Mouse (Mus musculus) adipocyte (in vitro differentiated cells): Measurements from ENCODE around the gene Olfr287.

Source experiments
- DNase-seq: peaks from one replicate; pipeline ENCODE4 v3.0.0-alpha.2; 2016; ENCODE audit warnings: low spot score

Olfr287 gene

DNA sequence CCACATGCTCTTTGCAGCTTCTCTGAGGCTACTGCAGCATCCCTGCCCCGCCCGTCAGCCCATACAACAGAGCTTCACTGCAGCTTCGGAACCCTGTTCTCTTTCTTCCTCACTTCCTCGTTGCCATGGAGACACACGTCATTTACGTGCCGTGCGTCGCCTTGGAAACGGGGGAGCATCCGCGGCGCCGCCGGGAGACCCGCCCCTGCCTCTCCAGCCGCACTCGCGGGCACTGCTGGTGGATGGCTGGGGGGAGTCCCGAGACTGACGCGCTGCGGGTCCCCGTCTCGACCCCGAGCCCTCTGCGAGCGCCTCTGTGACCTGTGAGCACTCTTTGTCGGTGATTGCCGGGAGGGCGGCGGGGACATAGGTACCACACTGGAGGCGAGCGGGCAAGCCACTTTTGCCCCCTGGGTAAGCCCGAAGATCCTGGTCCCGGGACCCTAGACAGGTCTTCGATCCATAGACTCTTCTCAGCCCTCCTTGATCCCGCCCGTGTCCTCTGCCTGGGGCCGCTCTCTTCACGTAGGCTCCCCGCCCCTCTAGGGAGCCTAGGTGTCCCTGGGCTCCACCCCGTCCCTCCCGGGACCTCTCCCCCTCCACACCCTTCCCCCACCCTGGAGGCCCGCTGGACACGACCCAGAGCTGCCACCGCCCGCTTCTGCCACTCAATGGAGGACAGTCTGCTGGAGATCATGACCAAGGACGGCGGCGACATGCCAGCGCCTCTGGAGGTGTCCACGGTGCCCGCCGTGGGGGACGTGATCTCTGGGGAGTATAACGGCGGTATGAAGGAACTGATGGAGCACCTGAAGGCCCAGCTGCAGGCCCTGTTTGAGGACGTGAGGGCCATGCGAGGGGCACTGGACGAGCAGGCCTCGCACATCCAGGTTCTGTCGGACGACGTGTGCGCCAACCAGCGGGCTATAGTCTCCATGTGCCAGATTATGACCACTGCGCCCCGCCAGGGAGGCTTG lies 52.9 kb downstream of the Olfr287 start:
- no peak for DNase-seq

GRCm38 (mm10) chr15:98166963-98167644 lies 53.8 kb downstream of the Olfr287 start, which contains the start of gene Ccdc184:
Ccdc184 (plus strand) TSS chr15:98167158.
- no peak for DNase-seq

GRCm38 (mm10) chr15:98165525-98165924 lies 55.3 kb downstream of the Olfr287 start, which contains the start of gene Asb8:
Asb8 (minus strand) TSS chr15:98165625.
- DNase-seq, result no peak

- DNase-seq, result no peak
These were observed 58.3 kb downstream of the Olfr287 start for GRCm38 (mm10) chr15:98162561-98162960.

DNA sequence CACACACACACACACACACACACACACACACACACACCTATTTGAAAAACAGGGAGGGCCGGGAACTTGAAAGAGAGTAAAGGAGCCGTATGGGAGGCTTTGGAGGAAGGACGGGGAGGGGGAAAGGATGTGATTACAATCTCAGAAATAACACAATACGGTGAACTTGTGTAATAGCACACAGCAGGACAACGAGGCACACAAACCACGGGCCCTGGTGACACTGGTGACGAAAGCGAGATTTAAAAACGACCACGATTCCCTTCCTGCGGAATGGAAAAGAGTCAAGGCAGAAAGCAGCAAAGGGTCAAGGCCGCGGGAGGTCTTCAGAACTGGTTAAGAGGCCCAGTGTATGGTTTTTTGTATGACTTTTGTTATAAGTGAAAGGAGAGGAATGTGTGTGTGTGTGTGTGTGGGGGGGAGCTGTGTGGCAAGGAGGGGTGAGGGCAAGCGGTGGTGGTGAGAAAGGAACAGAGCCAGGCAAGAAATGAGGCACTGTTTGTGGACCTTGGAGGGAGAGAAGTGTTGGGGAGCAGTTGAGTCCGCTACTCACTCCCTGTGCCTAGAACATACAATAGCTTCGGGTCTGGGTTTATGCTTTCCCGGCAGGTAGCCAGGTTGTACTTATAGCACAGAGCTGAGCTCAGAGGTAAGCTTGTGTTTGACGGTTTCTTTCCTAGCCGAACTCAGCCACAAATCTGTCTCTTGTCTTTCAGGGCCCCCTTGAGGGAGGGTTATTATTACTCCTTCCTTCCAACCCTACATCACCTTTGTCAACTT lies 59.6 kb downstream of the Olfr287 start:
- no peak for DNase-seq

GRCm38 (mm10) chr15:98157253-98157652 lies 63.6 kb downstream of the Olfr287 start:
- no peak for DNase-seq
